Mouse (Mus musculus): ENCODE measurements around the gene 9530068E07Rik.
"Not testable (repeated sequence)": the region's sequence is repeated elsewhere in the genome, so short reads cannot be mapped to it uniquely, and the experiment has no call there.

9530068E07Rik gene

GRCm38 (mm10) chr11:52374340-52374739, 21.9 kb upstream of the 9530068E07Rik start:
- peak; percentile 61 for DNase-seq

- no peak for DNase-seq
These were observed 18.6 kb upstream of the 9530068E07Rik start for GRCm38 (mm10) chr11:52377579-52377978.

GRCm38 (mm10) chr11:52379241-52379640, 17.0 kb upstream of the 9530068E07Rik start:
- no peak for DNase-seq

GRCm38 (mm10) chr11:52383741-52384140, 12.5 kb upstream of the 9530068E07Rik start:
- peak; percentile 64 for DNase-seq

GRCm38 (mm10) chr11:52384667-52385066, 11.6 kb upstream of the 9530068E07Rik start:
- DNase-seq: no peak

GRCm38 (mm10) chr11:52386892-52387291, 9.3 kb upstream of the 9530068E07Rik start:
- DNase-seq: no peak

- no peak for DNase-seq
These were observed 8.1 kb upstream of the 9530068E07Rik start for GRCm38 (mm10) chr11:52388150-52388549.

- not testable (repeated sequence) for DNase-seq
These were observed 7.2 kb upstream of the 9530068E07Rik start for GRCm38 (mm10) chr11:52388979-52389378.

- no peak for DNase-seq
These were observed 6.3 kb upstream of the 9530068E07Rik start for GRCm38 (mm10) chr11:52389933-52390332.

GRCm38 (mm10) chr11:52394494-52394893, 1.7 kb upstream of the 9530068E07Rik start:
- DNase-seq: no peak

- no peak for DNase-seq
These were observed 885 bp upstream of the 9530068E07Rik start for GRCm38 (mm10) chr11:52395343-52395742.

GRCm38 (mm10) chr11:52396597-52397188, 465 bp downstream of the 9530068E07Rik start:
- no peak for DNase-seq

- DNase-seq: no peak
These were observed 1.3 kb downstream of the 9530068E07Rik start for GRCm38 (mm10) chr11:52397385-52397987.

- DNase-seq: no peak
These were observed 5.2 kb downstream of the 9530068E07Rik start for GRCm38 (mm10) chr11:52401476-52401875.

GRCm38 (mm10) chr11:52402566-52402965, 6.3 kb downstream of the 9530068E07Rik start:
- peak; percentile 45 for DNase-seq

GRCm38 (mm10) chr11:52404209-52404608, 8.0 kb downstream of the 9530068E07Rik start:
- no peak for DNase-seq

GRCm38 (mm10) chr11:52405196-52405688, 9.0 kb downstream of the 9530068E07Rik start:
- DNase-seq: no peak

GRCm38 (mm10) chr11:52409316-52409715, 13.1 kb downstream of the 9530068E07Rik start:
- no peak for DNase-seq

- DNase-seq: no peak
These were observed 22.1 kb downstream of the 9530068E07Rik start for GRCm38 (mm10) chr11:52418358-52418757.

GRCm38 (mm10) chr11:52419246-52419645, 23.0 kb downstream of the 9530068E07Rik start:
- no peak for DNase-seq

GRCm38 (mm10) chr11:52419861-52420260, 23.6 kb downstream of the 9530068E07Rik start:
- DNase-seq: no peak

- peak; percentile 27 for DNase-seq
These were observed 24.2 kb downstream of the 9530068E07Rik start for GRCm38 (mm10) chr11:52420296-52421052.

- peak; percentile 74 for DNase-seq
These were observed 25.0 kb downstream of the 9530068E07Rik start for GRCm38 (mm10) chr11:52421053-52421778.

All from kidney, adult 18-20 months (tissue).